Mouse (Mus musculus): ENCODE measurements around the gene Cox4i1.
"Not testable (repeated sequence)": the region's sequence is repeated elsewhere in the genome, so short reads cannot be mapped to it uniquely, and the experiment has no call there.

DNA sequence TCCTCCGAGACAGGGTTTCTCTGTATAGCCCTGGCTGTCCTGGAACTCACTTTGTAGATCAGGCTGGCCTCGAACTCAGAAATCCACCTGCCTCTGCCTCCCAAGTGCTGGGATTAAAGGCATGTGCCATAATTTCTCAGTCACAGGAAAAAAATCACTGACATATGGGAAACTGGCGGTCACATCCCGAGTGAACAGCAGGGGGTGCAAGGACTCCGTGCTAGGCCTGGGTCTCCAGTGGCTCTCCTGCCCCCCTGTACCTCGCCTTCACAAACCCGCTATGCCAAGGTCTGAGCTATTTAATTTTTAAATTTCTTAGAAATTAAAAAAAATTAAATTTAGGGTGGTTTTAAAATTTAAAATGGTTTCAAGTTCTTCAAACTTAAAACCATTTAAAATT, 12.4 kb downstream of the Cox4i1 start:
- not testable (repeated sequence) for TF ChIP-seq CTCF (IDR thresholded peaks at IDR 0.05; ENCODE audit: borderline replicate concordance, insufficient read depth, low read depth, low read length); POLR2A (IDR thresholded peaks at IDR 0.05; ENCODE audit: borderline replicate concordance, insufficient read depth, low read length)
